Mouse (Mus musculus): ENCODE results near the gene Ctf2.

GRCm38 (mm10) chr7:127714816-127715215 lies 17.1 kb downstream of the Ctf2 start:
- TF ChIP-seq CTCF (IDR thresholded peaks at IDR 0.05; ENCODE audit: low read depth) (no peak), EP300 (optimal IDR thresholded peaks at IDR 0.05) (no peak)
